In the genomic region with DNA sequence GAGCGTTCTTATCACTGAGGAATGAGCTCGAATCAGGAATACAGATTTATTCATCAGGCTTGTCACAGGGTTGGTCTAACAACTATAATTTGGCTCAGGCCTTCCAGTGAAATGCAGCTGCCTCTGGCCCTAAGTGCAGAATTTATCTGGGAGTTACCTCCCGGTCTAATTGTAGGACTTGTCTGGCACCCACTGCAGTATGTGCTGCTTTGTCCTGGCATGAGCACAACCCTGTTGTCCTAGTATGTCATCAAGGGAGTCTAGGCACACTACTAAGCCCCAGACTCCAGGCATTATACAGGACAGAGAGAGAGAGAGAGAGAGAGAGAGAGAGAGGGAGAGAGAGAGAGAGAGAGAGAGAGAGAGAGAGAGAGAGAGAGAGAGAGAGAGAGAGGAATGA, we compare ENCODE assay signal across 37 mouse cellular contexts. TPM values are rescaled to one million over a fixed set of nuclear protein-coding genes. Genes with fewer than 3 reads are reported as not detected.
"Had no signal": no experiment of that assay in that cellular context is flagged by ENCODE, and none has a peak within 500 bp of the region (broad histone marks: within the 10 kb centered on the region; RNA-seq: fewer than 3 reads in every experiment).

No protein-coding gene starts in this region.

- H3K9me3 ChIP-seq: limb, embryonic 10.5 days; limb, embryonic 12.5 days; limb, embryonic 13.5 days; limb, embryonic 15.5 days; liver, embryonic 12.5 days; liver, embryonic 13.5 days; liver, embryonic 15.5 days; lung, embryonic 15.5 days; midbrain, embryonic 10.5 days; midbrain, embryonic 12.5 days; midbrain, embryonic 13.5 days; midbrain, embryonic 15.5 days; neural tube, embryonic 12.5 days had no signal

- ATAC-seq: liver, postnatal 0 days; lung, postnatal 0 days; midbrain, embryonic 13.5 days; midbrain, embryonic 15.5 days; midbrain, embryonic 16.5 days had no signal

- H3K27me3 ChIP-seq: limb, embryonic 15.5 days; midbrain, embryonic 13.5 days; midbrain, embryonic 15.5 days; neural tube, embryonic 12.5 days had no signal

- H3K9ac ChIP-seq: limb, embryonic 12.5 days; limb, embryonic 13.5 days; limb, embryonic 15.5 days; liver, embryonic 12.5 days; liver, embryonic 13.5 days; liver, embryonic 14.5 days; liver, embryonic 15.5 days; liver, postnatal 0 days; lung, embryonic 14.5 days; lung, embryonic 15.5 days; midbrain, embryonic 12.5 days; midbrain, embryonic 13.5 days; midbrain, embryonic 15.5 days; neural tube, embryonic 12.5 days had no signal

- H3K4me3 ChIP-seq: limb, embryonic 10.5 days; limb, embryonic 12.5 days; limb, embryonic 13.5 days; limb, embryonic 15.5 days; liver, embryonic 12.5 days; liver, embryonic 13.5 days; liver, embryonic 15.5 days; lung, embryonic 15.5 days; megakaryocyte, embryonic 14.5 days; midbrain, embryonic 10.5 days; midbrain, embryonic 12.5 days; midbrain, embryonic 13.5 days; midbrain, embryonic 15.5 days; myocyte; neural tube, embryonic 12.5 days had no signal

- H3K4me2 ChIP-seq: limb, embryonic 12.5 days; limb, embryonic 13.5 days; limb, embryonic 15.5 days; liver, embryonic 11.5 days; liver, embryonic 12.5 days; liver, embryonic 13.5 days; liver, embryonic 15.5 days; lung, embryonic 14.5 days; lung, embryonic 15.5 days; midbrain, embryonic 11.5 days; midbrain, embryonic 12.5 days; midbrain, embryonic 13.5 days; midbrain, embryonic 15.5 days; neural tube, embryonic 12.5 days had no signal

- H3K36me3 ChIP-seq: limb, embryonic 10.5 days; limb, embryonic 12.5 days; limb, embryonic 13.5 days; limb, embryonic 15.5 days; liver, embryonic 12.5 days; liver, embryonic 13.5 days; liver, embryonic 15.5 days; lung, embryonic 15.5 days; midbrain, embryonic 10.5 days; midbrain, embryonic 12.5 days; midbrain, embryonic 13.5 days; midbrain, embryonic 15.5 days; neural tube, embryonic 12.5 days had no signal

- H3K27ac ChIP-seq: limb, embryonic 10.5 days; limb, embryonic 12.5 days; limb, embryonic 13.5 days; limb, embryonic 15.5 days; liver, embryonic 12.5 days; liver, embryonic 13.5 days; liver, embryonic 14.5 days; liver, embryonic 15.5 days; lung, embryonic 15.5 days; macrophage; midbrain, embryonic 10.5 days; midbrain, embryonic 12.5 days; midbrain, embryonic 13.5 days; midbrain, embryonic 15.5 days; neural tube, embryonic 12.5 days had no signal

- DNase-seq: left cerebral cortex, postnatal 4 days; liver; liver, embryonic 13.5 days; liver, postnatal 0 days; lung, adult 18-20 months; lung, adult 2 months; lung, embryonic 14.5 days; lung, postnatal 10 days; lung, postnatal 14 days; lung, postnatal 36 days; lung, postnatal 4 days; midbrain, embryonic 14.5 days had no signal

- H3K4me1 ChIP-seq: limb, embryonic 10.5 days; limb, embryonic 12.5 days; limb, embryonic 13.5 days; limb, embryonic 15.5 days; liver, embryonic 15.5 days; lung, embryonic 15.5 days; midbrain, embryonic 10.5 days; midbrain, embryonic 12.5 days; midbrain, embryonic 13.5 days; midbrain, embryonic 15.5 days; neural tube, embryonic 12.5 days had no signal

RNA-seq across cellular contexts. Expression of gene Smco3, which starts 2.1 kb away (rescaled TPM):
- total RNA-seq: liver, adult 2 months; monocyte, adult 5-6 weeks had no signal
- polyA plus RNA-seq: limb, embryonic 10.5 days; limb, embryonic 11.5 days; limb, embryonic 12.5 days; liver, adult 2 months; liver, embryonic 11.5 days; liver, embryonic 12.5 days; liver, embryonic 13.5 days; liver, embryonic 15.5 days; liver, embryonic 16.5 days; liver, postnatal 0 days; midbrain, embryonic 10.5 days had no signal

RNA-seq across cellular contexts. Expression of gene Art4, which starts 20.2 kb away (rescaled TPM):
- total RNA-seq: left cerebral cortex, postnatal 36 days; left cerebral cortex, postnatal 4 days; monocyte, adult 5-6 weeks had no signal
- polyA plus RNA-seq: macrophage; midbrain, embryonic 14.5 days; myocyte had no signal
